Mouse (Mus musculus): ENCODE results near the gene Tmod1. TPM values are rescaled to one million over a fixed set of nuclear protein-coding genes. Genes with fewer than 3 reads are reported as not detected.

Tmod1 gene
- total RNA-seq, 1 experiment, result 0.54 TPM

- DNase-seq (ENCODE audit: low read depth, low spot score), result no peak
- Histone ChIP-seq H3K9ac (ENCODE audit: insufficient read depth, low read depth, low read length, poor library complexity, severe bottlenecking) (no peak overlapping the region), H3K36me3 (ENCODE audit: control insufficient read depth, insufficient read depth, low read length, poor library complexity, severe bottlenecking) (no peaks in the 10 kb centered on the region), H3K4me1 (ENCODE audit: control insufficient read depth in 2 of 2, insufficient read depth in 2 of 2, low read length in 2 of 2, poor library complexity in 1 of 2) (no peaks in the 10 kb centered on the region), H3K4me3 (ENCODE audit: insufficient read depth in 1 of 2, low read depth in 1 of 2, low read length in 2 of 2, poor library complexity in 1 of 2, severe bottlenecking in 1 of 2) (no peak overlapping the region), H3K27ac (ENCODE audit: insufficient read depth, low read depth, low read length, poor library complexity, severe bottlenecking) (no peak overlapping the region), H3K9me3 (ENCODE audit: control insufficient read depth, insufficient read depth, low read depth, low read length) (no peaks in the 10 kb centered on the region)
- in situ Hi-C loops (cut with MboI; ENCODE audit: low sequenced_read_pairs in 2 of 2, unreplicated experiment in 2 of 2), result no loop called here
- TF ChIP-seq HCFC1 (IDR thresholded peaks at IDR 0.05; ENCODE audit: borderline replicate concordance, insufficient read depth, low read length) (no peak), ZNF384 (IDR thresholded peaks at IDR 0.05; ENCODE audit: low read depth, low read length) (no peak), CHD2 (IDR thresholded peaks at IDR 0.05; ENCODE audit: low read depth, low read length) (no peak), MAFK (IDR thresholded peaks at IDR 0.05; ENCODE audit: insufficient read depth, low read depth, low read length) (no peak), ZC3H11A (IDR thresholded peaks at IDR 0.05; ENCODE audit: borderline replicate concordance, low read depth, low read length) (no peak)
Measured at GRCm38 (mm10) chr4:46069851-46070482, 31.2 kb downstream of the Tmod1 start.

GRCm38 (mm10) chr4:46072631-46073030 is 33.9 kb downstream of the Tmod1 start:
- no peaks in the 10 kb centered on the region for H3K9me3 ChIP-seq (ENCODE audit: control insufficient read depth, insufficient read depth, low read depth, low read length)
- no peaks in the 10 kb centered on the region for H3K4me1 ChIP-seq (ENCODE audit: control insufficient read depth in 2 of 2, insufficient read depth in 2 of 2, low read length in 2 of 2, poor library complexity in 1 of 2)
- in situ Hi-C loops (cut with MboI; ENCODE audit: low sequenced_read_pairs in 2 of 2, unreplicated experiment in 2 of 2), result no loop called here
- no peaks in the 10 kb centered on the region for H3K36me3 ChIP-seq (ENCODE audit: control insufficient read depth, insufficient read depth, low read length, poor library complexity, severe bottlenecking)
- DNase-seq (ENCODE audit: low read depth, low spot score), result no peak
- H3K4me3 ChIP-seq (ENCODE audit: insufficient read depth in 1 of 2, low read depth in 1 of 2, low read length in 2 of 2, poor library complexity in 1 of 2, severe bottlenecking in 1 of 2), result no peak overlapping the region
- H3K9ac ChIP-seq (ENCODE audit: insufficient read depth, low read depth, low read length, poor library complexity, severe bottlenecking), result no peak overlapping the region
- no peak overlapping the region for H3K27ac ChIP-seq (ENCODE audit: insufficient read depth, low read depth, low read length, poor library complexity, severe bottlenecking)
- TF ChIP-seq ZC3H11A (IDR thresholded peaks at IDR 0.05; ENCODE audit: borderline replicate concordance, low read depth, low read length) (no peak), HCFC1 (IDR thresholded peaks at IDR 0.05; ENCODE audit: borderline replicate concordance, insufficient read depth, low read length) (no peak), CHD2 (IDR thresholded peaks at IDR 0.05; ENCODE audit: low read depth, low read length) (no peak), ZNF384 (IDR thresholded peaks at IDR 0.05; ENCODE audit: low read depth, low read length) (no peak), MAFK (IDR thresholded peaks at IDR 0.05; ENCODE audit: insufficient read depth, low read depth, low read length) (no peak)

DNA sequence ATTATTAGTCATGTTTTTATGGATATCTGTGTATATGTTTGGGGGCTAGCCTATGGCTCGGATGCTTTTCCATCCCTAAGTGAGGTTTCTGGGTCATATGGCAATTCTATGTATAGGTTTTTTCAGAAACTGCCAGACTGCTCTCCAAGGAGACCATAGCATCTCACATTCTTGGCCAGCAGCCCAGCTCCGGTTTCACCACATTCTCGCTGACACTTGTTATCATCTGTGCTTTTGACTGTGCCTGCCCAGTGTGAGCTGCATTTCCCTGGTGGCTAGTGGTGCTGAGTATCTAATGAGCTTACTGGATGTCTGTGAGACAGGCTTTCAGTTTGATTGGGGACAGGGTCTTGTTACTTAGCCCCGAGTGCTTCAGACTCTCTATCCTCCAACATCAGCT is 35.0 kb downstream of the Tmod1 start:
- Histone ChIP-seq H3K9me3 (ENCODE audit: control insufficient read depth, insufficient read depth, low read depth, low read length) (no peaks in the 10 kb centered on the region), H3K36me3 (ENCODE audit: control insufficient read depth, insufficient read depth, low read length, poor library complexity, severe bottlenecking) (no peaks in the 10 kb centered on the region), H3K4me3 (ENCODE audit: insufficient read depth in 1 of 2, low read depth in 1 of 2, low read length in 2 of 2, poor library complexity in 1 of 2, severe bottlenecking in 1 of 2) (no peak overlapping the region), H3K9ac (ENCODE audit: insufficient read depth, low read depth, low read length, poor library complexity, severe bottlenecking) (no peak overlapping the region), H3K4me1 (ENCODE audit: control insufficient read depth in 2 of 2, insufficient read depth in 2 of 2, low read length in 2 of 2, poor library complexity in 1 of 2) (no peaks in the 10 kb centered on the region), H3K27ac (ENCODE audit: insufficient read depth, low read depth, low read length, poor library complexity, severe bottlenecking) (no peak overlapping the region)
- TF ChIP-seq HCFC1 (IDR thresholded peaks at IDR 0.05; ENCODE audit: borderline replicate concordance, insufficient read depth, low read length) (no peak), CHD2 (IDR thresholded peaks at IDR 0.05; ENCODE audit: low read depth, low read length) (no peak), ZNF384 (IDR thresholded peaks at IDR 0.05; ENCODE audit: low read depth, low read length) (no peak), ZC3H11A (IDR thresholded peaks at IDR 0.05; ENCODE audit: borderline replicate concordance, low read depth, low read length) (no peak), MAFK (IDR thresholded peaks at IDR 0.05; ENCODE audit: insufficient read depth, low read depth, low read length) (no peak)
- no peak for DNase-seq (ENCODE audit: low read depth, low spot score)
- in situ Hi-C loops (cut with MboI; ENCODE audit: low sequenced_read_pairs in 2 of 2, unreplicated experiment in 2 of 2), result no loop called here

GRCm38 (mm10) chr4:46075664-46076063 is 36.9 kb downstream of the Tmod1 start:
- TF ChIP-seq CHD2 (IDR thresholded peaks at IDR 0.05; ENCODE audit: low read depth, low read length) (no peak), ZC3H11A (IDR thresholded peaks at IDR 0.05; ENCODE audit: borderline replicate concordance, low read depth, low read length) (no peak), HCFC1 (IDR thresholded peaks at IDR 0.05; ENCODE audit: borderline replicate concordance, insufficient read depth, low read length) (no peak), MAFK (IDR thresholded peaks at IDR 0.05; ENCODE audit: insufficient read depth, low read depth, low read length) (no peak), ZNF384 (IDR thresholded peaks at IDR 0.05; ENCODE audit: low read depth, low read length) (no peak)
- Histone ChIP-seq H3K4me1 (ENCODE audit: control insufficient read depth in 2 of 2, insufficient read depth in 2 of 2, low read length in 2 of 2, poor library complexity in 1 of 2) (no peaks in the 10 kb centered on the region), H3K9me3 (ENCODE audit: control insufficient read depth, insufficient read depth, low read depth, low read length) (no peaks in the 10 kb centered on the region), H3K27ac (ENCODE audit: insufficient read depth, low read depth, low read length, poor library complexity, severe bottlenecking) (no peak overlapping the region), H3K4me3 (ENCODE audit: insufficient read depth in 1 of 2, low read depth in 1 of 2, low read length in 2 of 2, poor library complexity in 1 of 2, severe bottlenecking in 1 of 2) (no peak overlapping the region), H3K9ac (ENCODE audit: insufficient read depth, low read depth, low read length, poor library complexity, severe bottlenecking) (no peak overlapping the region), H3K36me3 (ENCODE audit: control insufficient read depth, insufficient read depth, low read length, poor library complexity, severe bottlenecking) (no peaks in the 10 kb centered on the region)
- in situ Hi-C loops (cut with MboI; ENCODE audit: low sequenced_read_pairs in 2 of 2, unreplicated experiment in 2 of 2), result no loop called here
- DNase-seq (ENCODE audit: low read depth, low spot score), result no peak

Measured in ES-E14 (cell line).